Mouse (Mus musculus): ENCODE results near the gene Hist3h2a. TPM values are rescaled to one million over a fixed set of nuclear protein-coding genes. Genes with fewer than 3 reads are reported as not detected.

The Hist3h2a gene
- polyA plus RNA-seq (2021; fragmentation: Nextera tagmentation), result 89.8 and 93.1 TPM in 2 replicates
- long read RNA-seq, experiment 1, transcript Hist3h2a-201 (1 exons, 2,146 nt), result major isoform, 205 of 205 reads
- long read RNA-seq, experiment 1, partial matches to known transcripts, result 0 of 205 reads
- long read RNA-seq, experiment 1, other reads (novel, unspliced or antisense), result 0 of 205 reads
- long read RNA-seq, experiment 2, transcript Hist3h2a-201 (1 exons, 2,146 nt), result major isoform, 222 of 222 reads
- long read RNA-seq, experiment 2, partial matches to known transcripts, result 0 of 222 reads
- long read RNA-seq, experiment 2, other reads (novel, unspliced or antisense), result 0 of 222 reads

GRCm38 (mm10) chr11:58954420-58955142 is at the start of gene Hist3h2a, which contains the start of gene Trim17:
Hist3h2a (plus strand) TSS chr11:58954685.
Trim17 (plus strand) TSS chr11:58954685.

DNA sequence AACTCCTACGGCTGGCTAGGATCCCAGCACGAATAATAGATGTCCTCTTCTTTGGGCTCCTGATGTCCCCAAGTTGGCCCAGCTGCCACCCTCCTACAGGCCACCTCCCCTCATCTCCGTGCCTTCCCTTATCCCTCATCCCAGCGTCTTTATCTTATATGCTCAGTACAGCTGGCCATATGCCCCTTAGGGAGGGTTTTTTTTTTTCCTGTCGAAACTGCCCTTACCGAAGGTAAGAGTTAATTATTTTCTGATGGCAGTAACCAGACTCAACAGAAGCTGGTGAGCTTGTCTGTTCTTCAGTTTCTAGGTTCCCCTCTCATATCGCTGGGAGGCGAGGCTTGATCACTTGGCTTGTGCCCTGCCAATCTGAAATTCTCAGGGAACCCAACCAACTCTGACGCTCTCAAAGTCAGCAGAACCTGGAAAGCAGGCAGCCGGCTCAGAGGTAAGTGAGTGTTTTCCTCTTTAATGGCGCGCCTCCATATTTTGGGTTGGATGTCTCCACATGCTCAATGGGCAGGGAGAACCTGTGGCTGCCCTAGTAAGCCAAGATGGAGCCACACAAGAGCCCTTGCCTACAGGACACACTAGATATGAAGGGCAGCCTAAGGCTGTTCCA is 36.6 kb upstream of the Hist3h2a start, which contains the start of gene Btnl10:
TSS of gene Btnl10 (plus strand) at position 164 of the 622 bp plus-strand sequence.

DNA sequence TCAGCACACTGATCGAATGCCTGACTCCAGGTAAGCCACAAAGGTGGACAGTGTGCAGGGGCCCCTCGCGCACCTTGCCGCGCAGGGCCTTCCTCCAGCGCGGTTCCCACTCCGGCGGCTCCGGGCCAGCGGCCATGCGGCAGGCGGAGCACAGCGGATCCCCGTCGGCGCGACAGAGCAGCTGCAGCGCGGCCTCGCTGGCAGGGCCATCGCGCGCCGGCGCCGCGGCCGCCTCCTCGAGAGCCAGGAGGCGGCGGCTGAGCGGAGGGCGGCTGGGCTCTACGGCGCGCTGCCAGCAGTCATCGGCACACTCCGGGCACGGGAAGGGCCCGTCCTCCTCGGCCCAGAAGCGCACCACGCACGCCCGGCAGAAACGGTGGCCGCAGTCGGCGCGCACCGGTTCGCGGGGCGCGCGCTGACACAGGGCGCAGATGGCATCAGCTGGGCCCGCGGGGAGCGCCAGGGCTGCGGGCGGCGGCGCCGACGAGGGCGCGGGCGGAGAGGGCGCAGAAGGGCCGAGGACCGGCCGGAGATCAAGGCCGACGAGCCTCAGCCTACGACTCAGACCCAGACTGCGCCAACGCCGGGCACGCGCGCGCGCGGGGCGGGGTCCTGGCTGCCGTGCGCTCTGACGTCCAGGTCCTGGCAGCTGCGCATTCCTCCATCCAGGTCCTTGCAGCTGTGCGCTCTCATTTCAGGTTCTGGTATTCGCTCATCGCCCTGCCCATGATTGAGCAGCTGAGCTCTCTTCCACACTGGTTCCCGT is 16.0 kb upstream of the Hist3h2a start, which contains the start of gene Rnf187:
TSS of gene Rnf187 (minus strand) at position 595 of the 766 bp plus-strand sequence.

GRCm38 (mm10) chr11:58948542-58949479 is 5.7 kb upstream of the Hist3h2a start, which contains the start of gene Hist3h2ba:
Hist3h2ba (plus strand) TSS chr11:58948920.

GRCm38 (mm10) chr11:58978027-58978705 is 23.7 kb downstream of the Hist3h2a start, which contains the start of gene Trim11:
Trim11 (plus strand) TSS chr11:58978093.

Small RNAs within 50 kb of the gene (microRNA-seq; reads per million reads assigned to microRNA genes)
- gene Gm44313, result not detected

Other genes with a start within 250 kb of the Hist3h2a start
- gene Olfr318, start 230.7 kb upstream of the Hist3h2a start, polyA plus RNA-seq (2021; fragmentation: Nextera tagmentation), result not detected in 2 replicates
- 0.09 and 0.13 TPM in 2 replicates for gene Olfr317, start 215.5 kb upstream of the Hist3h2a start, polyA plus RNA-seq (2021; fragmentation: Nextera tagmentation)
- 0.67 and 0.89 TPM in 2 replicates for gene Olfr316, start 202.0 kb upstream of the Hist3h2a start, polyA plus RNA-seq (2021; fragmentation: Nextera tagmentation)
- not detected in 2 replicates for gene Olfr315, start 181.5 kb upstream of the Hist3h2a start, polyA plus RNA-seq (2021; fragmentation: Nextera tagmentation)
- gene Olfr314, start 171.7 kb upstream of the Hist3h2a start, polyA plus RNA-seq (2021; fragmentation: Nextera tagmentation), result not detected in 2 replicates
- gene Fam183b, start 152.7 kb upstream of the Hist3h2a start, polyA plus RNA-seq (2021; fragmentation: Nextera tagmentation), result 28.9 and 30.2 TPM in 2 replicates
- not detected in 2 replicates for gene Olfr313, start 139.7 kb upstream of the Hist3h2a start, polyA plus RNA-seq (2021; fragmentation: Nextera tagmentation)
- not detected in 2 replicates for gene Olfr312, start 125.4 kb upstream of the Hist3h2a start, polyA plus RNA-seq (2021; fragmentation: Nextera tagmentation)
- not detected in 2 replicates for gene Olfr311, start 115.4 kb upstream of the Hist3h2a start, polyA plus RNA-seq (2021; fragmentation: Nextera tagmentation)
- 3.5 and 3.9 TPM in 2 replicates for gene Gm12258, start 107.5 kb upstream of the Hist3h2a start, polyA plus RNA-seq (2021; fragmentation: Nextera tagmentation)
- gene 2810021J22Rik, start 87.5 kb upstream of the Hist3h2a start, polyA plus RNA-seq (2021; fragmentation: Nextera tagmentation), result 3.4 and 4.0 TPM in 2 replicates
- 6.0 and 6.7 TPM in 2 replicates for gene Zfp39, start 50.5 kb upstream of the Hist3h2a start, polyA plus RNA-seq (2021; fragmentation: Nextera tagmentation)
- not detected in 2 replicates for gene Btnl10, start 36.8 kb upstream of the Hist3h2a start, polyA plus RNA-seq (2021; fragmentation: Nextera tagmentation)
- gene Rnf187, start 15.8 kb upstream of the Hist3h2a start, polyA plus RNA-seq (2021; fragmentation: Nextera tagmentation), result 359 and 481 TPM in 2 replicates
- gene Hist3h2ba, start 5.8 kb upstream of the Hist3h2a start, polyA plus RNA-seq (2021; fragmentation: Nextera tagmentation), result 23.0 and 26.4 TPM in 2 replicates
- 4.6 and 5.0 TPM in 2 replicates for gene Trim17, start within 50 bp of the Hist3h2a start, polyA plus RNA-seq (2021; fragmentation: Nextera tagmentation)
- 10.9 and 12.4 TPM in 2 replicates for gene Trim11, start 23.4 kb downstream of the Hist3h2a start, polyA plus RNA-seq (2021; fragmentation: Nextera tagmentation)
- gene Obscn, start 181.7 kb downstream of the Hist3h2a start, polyA plus RNA-seq (2021; fragmentation: Nextera tagmentation), result 0.41 and 0.49 TPM in 2 replicates
- gene Iba57, start 209.1 kb downstream of the Hist3h2a start, polyA plus RNA-seq (2021; fragmentation: Nextera tagmentation), result 2.0 and 3.1 TPM in 2 replicates
- gene Gjc2, start 228.5 kb downstream of the Hist3h2a start, polyA plus RNA-seq (2021; fragmentation: Nextera tagmentation), result 6.5 and 7.0 TPM in 2 replicates
- gene Guk1, start 237.5 kb downstream of the Hist3h2a start, polyA plus RNA-seq (2021; fragmentation: Nextera tagmentation), result 552 and 573 TPM in 2 replicates
- 179 and 195 TPM in 2 replicates for gene Mrpl55, start 247.8 kb downstream of the Hist3h2a start, polyA plus RNA-seq (2021; fragmentation: Nextera tagmentation)

All from layer of hippocampus, adult 6 months (tissue).